Mouse (Mus musculus): Measurements from ENCODE around the gene Ncam2.
A peak's percentile ranks its signal among the peaks of the same experiment; 100 is the strongest.

Gene Ncam2

GRCm38 (mm10) chr16:81200201-81201071 is at the start of gene Ncam2:
Ncam2 (plus strand) TSS chr16:81200697.
- peak; percentile 58 for DNase-seq (ENCODE audit: low spot score)

- DNase-seq (ENCODE audit: low spot score), result no peak
These were observed 29.7 kb upstream of the Ncam2 start for GRCm38 (mm10) chr16:81170828-81171227.

DNA sequence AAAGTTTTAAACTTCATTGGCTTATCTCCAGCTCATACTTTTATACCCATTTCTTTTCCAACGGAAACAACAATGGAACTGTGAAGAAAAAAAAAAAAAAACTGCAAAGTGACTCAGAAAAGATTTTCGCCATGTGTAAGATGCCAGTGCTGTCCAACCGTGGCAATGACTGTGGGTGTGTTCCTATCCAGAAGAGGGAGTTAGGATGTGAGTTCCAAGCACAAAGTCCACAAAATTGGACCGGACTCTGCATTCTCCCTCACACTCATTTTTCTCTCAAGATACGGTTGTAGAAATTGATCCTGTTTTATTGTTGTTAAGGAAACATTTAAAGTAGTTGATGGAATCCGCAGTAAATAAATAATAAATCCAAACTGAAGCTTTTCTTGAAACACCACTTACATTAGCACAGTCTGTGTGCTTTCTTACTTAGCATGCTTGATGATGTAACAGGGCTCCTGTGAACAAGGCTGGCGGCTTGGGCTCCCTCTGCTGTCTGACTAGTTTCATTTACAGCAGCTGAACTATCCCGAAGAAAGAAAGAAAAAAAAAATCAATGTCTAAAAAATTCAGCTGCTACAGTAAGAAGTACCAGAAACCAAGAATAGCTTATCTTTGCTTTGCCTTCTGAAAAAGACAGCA is 25.1 kb upstream of the Ncam2 start:
- DNase-seq (ENCODE audit: low spot score), result peak; percentile 18

DNA sequence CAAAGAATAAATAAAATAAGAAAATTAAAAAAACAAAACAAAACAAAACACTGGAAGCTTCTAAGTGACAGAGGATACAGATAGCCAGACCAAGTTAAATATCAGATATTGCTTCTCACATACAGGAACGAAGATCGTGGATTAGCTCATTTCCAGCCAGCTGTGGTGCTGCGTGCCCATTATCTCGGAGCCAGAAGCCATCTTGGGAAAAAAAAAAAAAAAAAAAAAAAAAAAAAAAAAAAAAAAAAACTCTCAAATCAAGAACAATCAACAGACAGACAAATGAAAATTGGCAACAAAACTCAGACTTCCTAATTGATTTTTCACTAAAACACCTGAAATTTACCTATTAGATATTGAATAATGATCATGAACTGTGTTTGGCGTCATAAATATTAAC is 20.7 kb upstream of the Ncam2 start:
- no peak for DNase-seq (ENCODE audit: low spot score)

DNA sequence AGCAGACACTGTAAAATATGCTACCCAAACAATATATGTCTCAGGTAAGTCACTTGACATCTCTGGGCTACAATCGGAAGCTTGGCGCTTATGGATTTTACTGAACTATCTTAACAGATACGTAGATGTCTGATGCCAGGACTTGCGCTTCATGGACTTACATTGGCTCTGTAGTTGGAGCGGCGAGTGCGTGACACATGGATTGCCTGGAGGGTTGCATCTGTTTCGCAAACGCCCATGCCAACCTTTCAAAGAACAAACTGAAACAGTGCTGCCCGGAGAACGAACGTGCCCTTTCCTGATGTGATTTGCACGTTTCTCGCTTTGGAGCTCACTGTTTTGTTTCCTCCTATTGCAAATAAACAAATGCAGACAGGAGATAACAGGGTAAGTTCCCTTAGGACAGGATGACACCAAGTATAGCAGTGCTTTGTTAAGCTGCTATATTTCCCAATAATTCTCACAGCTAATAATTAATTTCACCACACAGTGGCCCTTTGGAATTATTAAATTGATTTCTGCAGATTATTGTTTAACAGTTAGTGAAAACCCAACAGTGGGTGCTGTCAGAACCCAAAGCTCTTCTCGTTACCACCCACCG is 12.8 kb upstream of the Ncam2 start:
- no peak for DNase-seq (ENCODE audit: low spot score)

DNA sequence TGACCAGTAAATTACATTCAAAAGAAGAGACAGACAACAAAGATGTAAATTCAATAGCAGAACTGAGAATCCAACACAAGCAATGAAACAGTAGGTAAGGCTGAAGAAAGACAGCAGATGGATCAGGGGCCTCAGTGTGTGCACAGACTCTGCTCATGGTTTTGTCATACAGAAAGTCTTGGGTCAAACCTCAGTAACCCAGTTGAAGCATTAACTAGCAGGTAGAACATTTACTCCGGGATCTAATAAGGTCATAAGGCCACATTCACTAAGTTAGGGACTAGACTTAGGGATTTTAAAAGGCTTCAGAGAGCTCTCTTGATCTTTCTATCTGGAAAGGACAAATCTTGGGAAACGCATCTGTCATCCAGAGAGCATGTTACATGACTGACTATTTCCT is 8.9 kb upstream of the Ncam2 start:
- no peak for DNase-seq (ENCODE audit: low spot score)

DNA sequence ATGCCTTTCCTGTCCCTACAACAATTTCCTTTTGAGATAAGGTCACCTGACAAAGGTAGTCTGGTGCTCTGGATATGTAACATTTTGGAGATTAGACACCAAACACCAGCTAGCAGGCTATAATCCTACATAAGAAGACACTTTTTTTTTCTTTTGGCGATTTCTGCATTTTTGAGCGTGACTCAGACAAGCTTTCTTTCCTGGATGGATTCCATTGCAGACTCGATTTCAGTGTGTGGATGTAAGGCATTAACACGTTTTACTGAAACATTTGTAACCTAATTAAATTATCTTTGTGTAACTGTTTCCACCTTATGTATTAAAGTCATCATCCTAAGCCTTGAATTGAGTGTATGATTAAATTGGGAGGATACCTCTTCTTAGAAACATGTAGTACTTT is 7.9 kb upstream of the Ncam2 start:
- no peak for DNase-seq (ENCODE audit: low spot score)

GRCm38 (mm10) chr16:81199467-81199866 is 1.0 kb upstream of the Ncam2 start:
- DNase-seq (ENCODE audit: low spot score), result no peak

GRCm38 (mm10) chr16:81201471-81201870 is 974 bp downstream of the Ncam2 start:
- DNase-seq (ENCODE audit: low spot score), result no peak

- peak; percentile 18 for DNase-seq (ENCODE audit: low spot score)
These were observed 1.5 kb downstream of the Ncam2 start for GRCm38 (mm10) chr16:81201992-81202391.

DNA sequence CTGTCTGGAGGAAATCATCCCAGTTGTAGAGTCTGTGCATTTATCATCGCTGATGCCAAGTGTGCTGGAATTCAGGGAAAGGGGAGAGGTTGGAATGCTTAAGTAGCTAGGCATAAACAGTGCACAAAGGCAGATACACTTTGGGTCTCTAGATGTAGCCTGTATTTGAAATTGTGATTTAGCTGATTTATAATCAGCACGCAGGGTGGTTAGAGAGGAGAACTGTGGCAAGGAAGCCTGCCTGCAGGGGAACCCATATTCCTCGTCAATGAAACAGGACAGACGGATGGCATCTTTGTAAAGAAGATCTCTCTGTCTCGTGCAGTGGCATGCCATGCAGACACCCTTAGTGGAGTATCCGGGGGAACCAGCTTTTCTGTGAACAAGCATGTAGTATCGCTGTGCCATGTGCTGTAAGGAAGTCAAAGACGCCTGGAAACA is 2.2 kb downstream of the Ncam2 start:
- DNase-seq (ENCODE audit: low spot score), result no peak

DNA sequence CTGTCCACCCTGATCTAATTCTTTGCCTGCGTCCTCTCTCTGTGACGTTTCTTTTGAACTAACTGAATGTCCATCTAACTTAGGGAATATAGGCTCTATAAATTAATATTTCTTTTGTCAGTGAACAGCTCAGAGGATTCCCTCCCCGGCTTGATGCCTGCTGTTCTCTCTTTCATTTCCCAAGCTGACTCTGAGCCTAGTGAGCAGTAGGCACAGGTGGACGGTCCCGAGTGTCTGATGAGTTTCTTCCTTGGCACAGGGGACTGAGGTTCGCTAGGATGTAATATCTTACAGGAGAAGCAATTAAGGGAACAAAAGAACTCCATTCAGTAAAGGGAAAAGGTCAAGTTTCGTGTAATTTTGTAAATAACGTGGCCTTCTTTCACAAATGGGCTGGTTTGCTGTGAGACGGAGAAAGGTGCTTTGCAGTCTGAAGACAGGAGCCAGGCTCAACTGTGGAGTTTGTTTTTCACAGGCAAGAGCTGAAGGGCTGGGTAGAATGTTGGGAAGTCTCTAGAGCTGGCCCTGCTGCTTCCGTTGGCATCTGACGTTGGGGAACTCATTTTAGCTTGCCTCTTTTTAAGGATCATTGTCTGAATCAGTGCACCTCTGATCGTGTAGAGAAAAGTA is 4.0 kb downstream of the Ncam2 start:
- DNase-seq (ENCODE audit: low spot score), result no peak

DNA sequence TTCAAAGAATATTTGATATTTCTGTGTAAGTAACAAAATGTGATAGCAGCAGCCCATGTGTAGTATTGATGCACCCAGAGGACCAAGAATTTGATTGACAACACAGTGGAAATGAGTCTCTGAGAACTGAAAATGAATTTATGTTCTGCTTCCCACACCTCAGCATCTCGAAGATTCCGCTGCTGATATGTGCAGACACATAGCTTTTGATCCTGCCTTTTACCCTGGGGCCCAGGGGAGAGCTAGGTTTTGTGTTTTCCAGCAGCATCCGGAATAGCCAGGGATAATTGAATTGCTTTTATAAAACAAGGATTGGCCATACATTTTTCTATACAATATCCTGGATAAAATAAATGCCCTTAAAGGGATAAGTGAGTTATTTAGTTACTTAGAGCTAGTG is 20.7 kb downstream of the Ncam2 start:
- no peak for DNase-seq (ENCODE audit: low spot score)

- no peak for DNase-seq (ENCODE audit: low spot score)
These were observed 23.3 kb downstream of the Ncam2 start for GRCm38 (mm10) chr16:81223841-81224240.

GRCm38 (mm10) chr16:81224253-81224652 is 23.8 kb downstream of the Ncam2 start:
- no peak for DNase-seq (ENCODE audit: low spot score)

DNA sequence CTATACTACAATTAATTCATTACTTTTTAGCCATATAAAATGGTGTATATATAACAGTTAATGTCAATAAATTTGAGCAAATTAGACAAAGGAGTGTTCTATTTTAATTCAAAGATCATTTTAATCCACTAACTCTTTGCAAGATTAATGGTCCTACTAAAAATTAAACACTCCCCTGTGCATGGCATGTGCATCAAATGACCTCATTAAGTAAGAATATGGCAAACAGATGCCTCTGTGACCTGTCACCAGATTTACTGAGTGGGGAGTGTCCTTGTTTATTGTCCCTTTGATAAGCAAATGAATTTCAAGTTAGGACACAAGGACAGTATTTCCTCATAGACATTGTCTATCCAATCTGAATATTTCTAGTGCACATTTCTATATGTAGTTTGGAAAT is 54.4 kb downstream of the Ncam2 start:
- DNase-seq (ENCODE audit: low spot score), result no peak

DNA sequence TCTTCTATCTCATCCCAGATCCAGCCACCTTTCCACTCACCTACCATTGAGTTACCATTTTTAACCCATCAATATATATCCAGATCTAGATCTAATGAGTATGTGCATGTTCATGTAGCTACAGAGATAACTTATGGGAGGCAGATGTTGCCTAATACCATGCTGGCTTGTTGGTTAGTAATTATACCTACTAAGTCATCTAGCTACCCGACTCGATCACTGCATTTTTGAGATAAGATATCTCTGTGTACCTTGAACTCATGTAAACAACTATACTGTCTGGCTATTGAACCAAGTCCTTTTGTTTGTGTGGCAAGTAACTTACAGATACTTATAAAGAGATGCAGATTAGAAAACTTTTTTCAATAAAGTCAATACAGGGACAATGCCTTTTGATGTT is 59.9 kb downstream of the Ncam2 start:
- no peak for DNase-seq (ENCODE audit: low spot score)

GRCm38 (mm10) chr16:81273597-81274360 is 73.3 kb downstream of the Ncam2 start:
- no peak for DNase-seq (ENCODE audit: low spot score)

GRCm38 (mm10) chr16:81284241-81284640 is 83.7 kb downstream of the Ncam2 start:
- DNase-seq (ENCODE audit: low spot score), result peak; percentile 24

DNA sequence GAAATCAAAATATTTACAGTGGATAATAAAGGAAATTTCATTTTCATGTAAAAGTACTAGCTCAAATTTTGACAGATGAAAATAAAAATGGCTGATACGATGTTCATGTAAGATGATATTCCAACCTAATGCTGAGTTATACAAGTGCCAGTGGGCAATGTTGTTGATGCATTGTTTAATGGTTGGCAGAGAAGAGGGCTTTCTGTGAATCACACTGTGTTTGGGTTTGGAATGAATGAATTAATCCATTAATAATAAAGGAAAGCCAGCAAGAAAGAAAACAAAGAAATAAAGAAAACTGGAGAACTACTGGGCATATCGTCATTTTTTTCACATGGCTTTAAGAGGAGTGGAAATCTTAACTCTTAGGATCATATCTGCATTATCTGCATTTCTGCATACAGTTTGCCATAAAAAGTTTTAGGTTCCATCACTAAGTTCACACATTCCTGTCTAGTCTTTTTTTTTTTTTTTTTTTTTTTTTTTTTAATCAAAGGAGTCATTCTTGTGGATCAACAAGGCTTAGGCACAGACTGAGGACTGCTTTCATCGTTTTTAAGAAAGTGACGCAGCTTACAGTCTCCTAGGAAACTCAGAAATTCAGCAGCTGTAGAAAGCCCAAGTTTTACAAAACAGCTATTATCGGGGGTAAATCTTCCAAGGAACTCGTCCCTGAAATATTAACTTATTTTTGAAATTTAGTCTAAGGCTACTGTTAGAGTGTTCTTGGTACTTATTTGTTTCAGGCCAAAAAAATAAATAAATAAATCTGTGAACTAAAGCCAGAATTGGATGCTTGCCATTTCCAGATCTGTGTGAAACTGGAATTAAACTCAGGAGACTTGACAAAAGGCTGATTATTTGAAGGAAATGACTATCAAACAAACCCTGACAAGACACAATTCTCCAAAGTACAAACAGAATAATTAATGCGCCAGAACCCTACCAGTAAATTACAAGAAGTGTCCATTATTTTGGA is 84.7 kb downstream of the Ncam2 start:
- no peak for DNase-seq (ENCODE audit: low spot score)

DNA sequence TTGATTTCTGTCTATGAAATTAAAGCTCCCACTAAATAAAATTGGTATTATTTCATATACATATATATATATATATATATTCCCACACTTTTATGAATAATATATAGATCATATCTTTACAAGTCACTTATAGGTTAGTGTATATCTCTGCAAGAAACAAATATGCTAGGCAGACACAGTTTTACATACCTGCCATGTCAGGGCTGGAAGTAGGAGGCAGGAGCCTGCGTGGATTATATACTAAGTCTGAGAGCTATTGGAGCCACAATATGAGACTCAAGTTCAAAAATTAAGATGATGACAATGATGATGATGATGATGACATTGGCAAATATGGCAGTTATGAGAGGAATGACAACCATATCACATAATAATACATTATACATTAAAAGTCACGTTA is 85.4 kb downstream of the Ncam2 start:
- DNase-seq (ENCODE audit: low spot score), result no peak
